Mouse (Mus musculus) E14TG2a.4 (cell line): ENCODE results near the gene Tmem214.

Source experiments
- CTCF ChIP-seq: conservative IDR thresholded peaks from 2 replicates; pipeline ENCODE4 v1.5.1; 2014; ENCODE audit warnings: low read length
- NANOG ChIP-seq: IDR thresholded peaks from 2 replicates; pipeline ENCODE4 v1.6.1; 2014; ENCODE audit warnings: borderline replicate concordance, low read length, mixed read lengths
- POU5F1 ChIP-seq: IDR thresholded peaks from 2 replicates; pipeline ENCODE4 v1.6.1; 2014; ENCODE audit warnings: low read length, borderline replicate concordance

- TF ChIP-seq CTCF, result no peak
- no peak for TF ChIP-seq POU5F1
- no peak for TF ChIP-seq NANOG
Observed at GRCm38 (mm10) chr5:30839731-30840130, 28.1 kb upstream of the Tmem214 start.
